Mouse (Mus musculus) layer of hippocampus, adult 8-10 months (tissue): ENCODE measurements at regions not wholly inside any gene's neighbourhood (a gene's known extent, or its start where the extent isn't known, plus 50 kb on each side); places are given as distances from the start of the nearest gene placed in this dataset.

Experiments
- DNase-seq, 2 experiments: peaks; one replicate each; pipeline ENCODE4 v3.0.0; 2022; ENCODE audit warnings: low spot score in 2 of 2

DNA sequence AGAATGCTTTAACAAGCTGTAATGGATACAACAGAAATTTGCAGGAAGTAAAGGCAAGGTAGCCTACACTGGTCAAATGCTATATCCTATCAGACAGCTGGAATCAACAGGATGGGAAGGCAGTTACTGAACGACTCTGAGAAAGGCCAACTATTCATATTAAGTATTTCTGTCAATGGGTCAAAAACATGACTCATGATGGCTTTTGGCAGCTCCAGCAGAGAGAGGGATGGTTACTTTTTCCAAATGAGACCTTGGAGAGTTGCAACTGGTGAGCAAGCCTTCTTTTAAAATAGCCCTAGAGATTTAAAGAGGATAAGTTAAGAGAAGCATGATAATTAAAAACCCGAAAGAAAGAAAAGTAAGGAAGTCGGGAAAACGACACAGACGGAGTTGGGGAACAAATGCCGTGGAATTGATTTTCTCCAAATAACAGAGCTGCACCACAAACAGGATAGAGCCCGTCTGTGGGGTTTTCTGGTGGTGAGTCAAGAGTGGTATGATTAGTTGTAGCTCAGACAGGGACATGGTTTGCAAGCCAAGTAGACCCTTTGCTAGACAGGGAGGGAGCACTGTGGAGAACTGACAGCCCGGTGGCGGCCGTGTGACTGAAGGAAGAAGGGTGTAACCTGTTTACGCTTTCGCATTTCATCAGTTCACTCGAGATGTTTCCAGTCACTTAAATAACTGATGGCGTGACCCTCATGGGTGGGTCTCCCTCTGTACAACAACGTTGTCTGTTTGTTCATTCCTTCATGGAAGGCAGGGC, 3638.1 kb upstream of the Gm7489 start:
- DNase-seq: no peak

DNA sequence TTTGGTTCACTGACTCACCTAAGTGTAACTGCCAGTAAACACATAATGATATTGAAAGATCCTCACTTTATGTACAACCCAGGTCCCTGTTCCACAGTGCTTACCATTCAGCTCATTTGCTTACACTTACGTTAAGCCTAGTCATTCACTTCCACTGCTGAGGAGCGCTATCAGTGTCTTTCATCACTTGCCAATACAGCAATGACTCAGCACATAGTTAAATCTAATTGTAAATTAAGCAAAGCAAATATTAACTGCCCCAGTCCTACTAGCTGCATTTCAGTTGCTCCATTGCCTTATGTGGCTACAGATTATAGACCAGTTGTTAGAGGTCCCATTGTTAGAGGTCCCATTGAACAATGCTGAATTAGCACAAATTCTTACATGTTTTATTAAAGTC, 3624.6 kb upstream of the Gm7489 start:
- DNase-seq: no peak

DNA sequence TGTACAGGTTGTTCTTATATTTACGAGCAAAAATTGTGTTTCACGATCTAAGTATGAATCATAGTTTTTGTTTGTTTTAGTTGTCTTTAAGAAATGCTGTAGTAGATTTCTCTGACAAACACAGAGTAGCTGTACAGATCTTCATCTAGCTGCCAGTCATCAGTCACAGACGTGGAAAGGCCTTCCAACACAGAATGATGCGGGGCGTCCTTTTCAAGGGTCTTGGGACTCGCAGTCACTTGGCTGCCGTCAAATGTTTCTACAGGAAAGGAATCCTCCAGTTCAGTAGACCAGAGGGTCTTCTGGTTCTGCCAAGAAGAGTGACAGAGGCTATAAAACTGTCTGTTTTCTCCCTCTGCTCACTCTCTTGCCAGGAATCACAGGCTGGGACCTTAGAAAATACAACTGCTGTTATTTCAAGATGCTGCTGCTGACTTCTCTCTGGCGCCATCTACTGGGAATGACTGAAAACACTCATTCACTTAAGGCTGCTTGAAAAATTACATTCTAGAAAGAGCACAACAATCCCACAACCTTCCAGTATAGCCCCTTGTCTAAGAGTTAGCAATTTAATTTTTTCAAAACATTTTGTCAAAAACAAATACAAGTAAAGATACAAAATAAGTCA, 3623.3 kb upstream of the Gm7489 start:
- peak; percentile 37 to 64 for DNase-seq

DNA sequence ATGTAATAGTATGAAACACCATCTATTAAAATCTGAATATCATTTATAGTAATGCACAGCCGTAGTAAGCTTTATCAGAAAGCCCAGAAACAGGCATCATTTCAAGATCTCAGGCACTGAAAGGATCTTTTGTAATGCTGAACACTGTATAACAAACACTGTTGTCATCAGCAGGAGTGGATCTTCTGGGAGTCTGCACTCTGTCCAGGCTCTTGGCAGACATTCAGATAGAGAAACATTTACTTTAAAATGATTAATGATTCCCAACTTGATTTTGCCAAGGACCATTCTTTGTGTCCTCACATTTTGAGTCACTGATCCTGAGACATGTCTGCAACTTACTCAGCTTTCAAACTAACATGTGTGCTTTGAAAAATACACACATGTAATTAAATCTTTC, 3617.2 kb upstream of the Gm7489 start:
- DNase-seq: no peak

DNA sequence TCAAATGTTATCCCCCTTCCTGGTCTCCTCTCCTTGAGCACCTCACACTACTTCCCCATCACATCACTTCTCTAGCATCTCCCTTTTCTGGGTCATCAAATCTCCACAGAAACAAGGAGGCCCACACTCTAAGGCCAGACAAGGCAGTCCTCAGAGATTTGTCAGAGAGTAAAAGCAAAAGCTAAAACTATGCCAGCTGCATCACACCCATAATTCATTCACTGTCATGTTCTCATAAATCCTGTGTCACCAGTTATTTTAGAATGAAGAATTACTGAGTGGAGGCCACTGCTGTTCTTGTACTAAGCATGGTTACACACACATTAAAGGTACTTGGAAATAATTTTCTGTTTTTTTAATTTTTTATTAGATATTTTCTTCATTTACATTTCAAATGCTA, 3613.1 kb upstream of the Gm7489 start:
- DNase-seq: no peak

DNA sequence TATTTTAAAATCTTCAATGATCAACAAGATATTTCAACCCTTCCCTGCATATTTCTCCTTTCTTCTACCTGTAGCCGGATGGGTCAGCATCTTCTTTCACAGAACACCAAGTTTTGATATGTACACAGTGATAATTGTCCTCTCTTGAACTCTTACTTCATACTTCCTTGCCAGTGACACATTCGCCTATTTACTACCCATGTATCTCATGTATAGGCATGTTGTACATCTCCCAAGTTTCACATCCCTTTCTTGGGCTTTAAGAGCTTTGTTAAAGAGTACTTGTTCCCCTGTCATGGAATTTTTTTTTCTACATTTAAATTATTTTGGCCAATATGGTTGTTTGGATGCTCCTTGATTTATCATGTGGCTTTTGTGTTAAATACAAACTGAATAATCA, 3602.1 kb upstream of the Gm7489 start:
- no peak for DNase-seq

DNA sequence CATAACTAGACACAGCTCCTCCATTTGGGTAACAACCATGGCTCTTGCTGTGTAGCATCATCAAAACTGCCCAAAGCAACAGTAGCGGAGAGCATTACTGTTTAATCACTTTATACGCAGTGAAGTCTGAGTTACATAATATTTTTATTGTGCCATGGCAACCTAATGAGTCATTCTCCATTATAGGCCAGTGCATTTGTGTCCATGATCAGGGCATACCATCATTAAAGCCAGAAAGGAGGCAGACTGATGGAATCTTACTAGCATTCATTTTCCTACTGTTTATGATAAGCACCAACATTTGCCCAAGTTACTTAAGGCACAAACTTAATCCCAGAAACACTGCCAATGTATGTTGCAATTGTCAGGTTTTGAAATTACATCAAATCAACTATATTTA, 3601.2 kb upstream of the Gm7489 start:
- no peak for DNase-seq

DNA sequence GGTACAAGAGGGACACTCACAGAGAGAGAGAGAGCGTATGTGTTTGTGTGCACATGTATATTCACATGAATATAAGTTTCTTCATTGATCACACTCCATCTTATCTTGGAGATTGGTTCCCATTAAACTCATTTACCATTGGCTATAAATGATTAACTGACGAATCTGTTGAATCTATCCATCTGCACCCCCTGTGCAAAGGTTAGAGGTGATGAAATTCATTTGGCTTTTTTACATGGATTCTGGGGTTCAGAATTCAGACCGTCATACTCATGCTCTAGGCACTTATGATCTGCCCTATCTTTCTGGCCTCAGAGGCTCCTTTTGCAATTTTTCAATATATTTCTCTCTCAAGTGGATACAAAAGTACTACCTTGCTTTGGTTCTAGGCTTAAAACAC, 3582.9 kb upstream of the Gm7489 start:
- no peak for DNase-seq

DNA sequence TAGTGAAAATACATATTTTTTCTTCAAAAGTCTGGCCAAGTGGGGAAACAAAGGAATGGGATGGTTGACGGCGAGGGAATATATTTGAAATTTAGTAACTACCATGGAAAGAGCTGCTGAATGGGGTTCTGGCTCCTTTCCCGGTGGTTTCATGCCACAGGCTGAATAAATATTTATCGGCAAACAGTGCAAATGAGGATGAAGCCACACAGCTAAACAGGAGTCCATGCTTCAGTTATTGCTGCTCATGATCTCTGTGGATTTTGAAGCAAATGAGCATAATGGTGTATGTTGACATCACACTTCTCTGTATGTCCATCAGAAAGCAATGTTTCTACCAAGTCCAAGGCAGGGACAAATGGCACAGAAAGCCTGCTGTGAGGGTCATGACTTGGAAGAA, 3580.6 kb upstream of the Gm7489 start:
- no peak for DNase-seq

DNA sequence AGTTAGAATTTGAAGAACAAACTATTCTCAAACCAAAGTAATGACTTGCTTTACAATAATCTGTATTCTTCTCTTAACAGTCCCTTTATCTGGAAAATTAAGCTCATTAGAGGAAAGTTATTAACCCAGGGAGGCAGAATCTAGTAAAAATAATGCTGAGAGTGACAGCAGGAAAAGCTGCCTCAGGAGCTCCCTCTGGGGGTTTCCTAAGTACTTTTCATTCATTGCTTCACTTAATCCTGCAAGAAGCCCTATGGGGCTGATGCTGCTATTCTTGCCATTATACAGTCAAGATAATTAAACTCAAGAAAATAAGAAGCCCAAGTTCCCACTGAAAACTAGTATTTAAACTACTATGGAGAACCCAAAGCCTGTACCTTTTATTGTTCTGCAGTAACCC, 3563.9 kb upstream of the Gm7489 start:
- no peak for DNase-seq

DNA sequence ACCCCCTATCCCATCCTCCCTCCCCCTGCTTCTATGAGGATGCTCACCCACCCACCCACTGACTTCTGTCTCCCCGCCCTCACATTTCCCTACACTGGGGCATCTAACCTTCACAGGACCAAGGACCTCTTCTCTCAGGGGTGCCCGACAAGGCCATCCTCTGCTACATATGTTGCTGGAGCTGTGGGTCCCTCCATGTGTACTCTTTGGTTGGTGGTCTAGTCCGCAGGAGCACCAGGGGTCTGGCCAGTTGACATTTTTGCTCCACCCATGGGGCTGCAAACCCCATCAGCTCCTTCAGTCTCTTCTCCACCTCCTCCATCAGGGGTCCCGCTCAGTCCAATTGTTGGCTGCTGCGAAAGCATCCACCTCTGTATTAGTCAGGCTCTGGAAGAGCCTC, 3539.2 kb upstream of the Gm7489 start:
- no peak for DNase-seq

DNA sequence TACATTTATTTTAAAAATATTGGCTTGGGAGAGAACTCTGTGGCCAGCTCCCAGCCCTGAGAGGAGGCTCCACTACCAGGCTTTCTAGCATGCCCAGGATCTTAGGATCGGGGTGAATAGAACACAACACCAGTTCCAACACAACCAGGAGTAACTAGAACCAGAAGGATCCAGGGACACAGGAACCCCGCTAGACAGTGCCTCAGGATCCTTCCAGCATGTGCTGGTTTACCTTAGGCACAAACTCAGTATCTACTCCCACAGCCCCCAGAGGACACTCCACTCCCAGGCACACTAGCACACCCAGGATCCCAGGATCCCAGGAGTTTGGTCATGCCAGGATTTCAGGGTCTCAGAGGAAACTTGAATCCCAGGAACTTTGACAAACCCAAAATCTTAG, 3537.8 kb upstream of the Gm7489 start:
- no peak for DNase-seq

DNA sequence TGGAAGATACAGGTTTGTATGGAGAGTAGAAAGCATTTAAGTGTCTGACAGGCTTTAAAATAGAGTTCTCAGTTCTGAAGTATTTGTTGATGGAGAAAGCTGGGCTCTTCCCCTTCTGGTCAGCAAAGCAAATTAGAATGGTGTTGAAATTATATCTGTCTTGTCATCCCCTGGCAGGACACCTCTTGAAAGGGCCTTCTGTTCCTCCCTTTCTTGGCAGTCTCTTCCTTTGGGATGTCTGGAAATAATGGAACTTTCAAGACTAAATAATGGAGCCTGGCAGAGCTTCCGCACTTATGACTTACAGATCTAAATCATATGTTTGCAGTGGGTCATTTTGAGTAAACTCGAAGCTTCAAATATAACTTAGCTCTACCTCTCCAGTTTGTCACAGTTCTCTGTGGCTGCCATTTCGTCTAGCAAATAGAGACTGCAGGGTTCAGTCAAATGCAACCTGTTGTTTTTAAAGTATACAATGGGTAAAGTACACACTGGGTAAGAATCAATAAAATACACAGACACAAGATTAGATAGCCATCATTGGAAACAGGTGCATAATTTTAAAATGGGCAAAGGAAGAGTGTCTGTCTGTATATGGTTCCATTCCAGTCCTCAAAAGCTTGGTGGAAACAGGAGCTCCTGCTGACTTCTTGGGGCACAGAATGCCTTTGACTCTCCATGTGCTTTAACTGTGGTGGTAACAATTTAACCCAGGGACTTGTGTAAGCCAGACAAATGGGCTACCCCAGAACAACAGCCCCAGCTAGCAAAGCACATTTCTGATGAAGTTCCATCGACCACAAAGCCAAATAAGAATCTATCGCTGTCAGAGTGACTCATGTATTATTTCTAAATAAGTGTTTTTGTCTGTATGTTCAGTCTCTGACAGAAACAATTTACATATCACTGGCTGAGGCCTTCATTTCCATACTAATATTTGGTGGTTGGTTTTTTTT, 3524.4 kb upstream of the Gm7489 start:
- no peak for DNase-seq

DNA sequence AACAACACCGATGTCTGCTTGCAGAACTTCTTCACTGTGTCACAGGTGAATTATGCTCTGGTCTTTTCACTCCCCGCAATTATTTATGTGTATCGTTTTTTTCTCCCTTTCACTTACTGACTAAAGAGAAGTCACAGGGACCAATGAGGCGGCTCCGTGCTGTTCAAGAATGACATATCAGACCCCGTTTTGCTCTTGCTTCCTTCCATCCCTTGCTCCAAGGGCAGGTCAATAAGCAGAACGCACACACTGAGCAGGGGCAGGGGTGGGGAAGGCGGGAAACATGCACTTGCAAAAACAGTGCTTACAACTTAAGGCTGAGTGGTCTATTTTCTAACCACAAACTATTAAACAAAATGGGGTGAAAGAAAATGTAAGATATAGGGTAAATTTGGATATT, 3523.4 kb upstream of the Gm7489 start:
- no peak for DNase-seq

DNA sequence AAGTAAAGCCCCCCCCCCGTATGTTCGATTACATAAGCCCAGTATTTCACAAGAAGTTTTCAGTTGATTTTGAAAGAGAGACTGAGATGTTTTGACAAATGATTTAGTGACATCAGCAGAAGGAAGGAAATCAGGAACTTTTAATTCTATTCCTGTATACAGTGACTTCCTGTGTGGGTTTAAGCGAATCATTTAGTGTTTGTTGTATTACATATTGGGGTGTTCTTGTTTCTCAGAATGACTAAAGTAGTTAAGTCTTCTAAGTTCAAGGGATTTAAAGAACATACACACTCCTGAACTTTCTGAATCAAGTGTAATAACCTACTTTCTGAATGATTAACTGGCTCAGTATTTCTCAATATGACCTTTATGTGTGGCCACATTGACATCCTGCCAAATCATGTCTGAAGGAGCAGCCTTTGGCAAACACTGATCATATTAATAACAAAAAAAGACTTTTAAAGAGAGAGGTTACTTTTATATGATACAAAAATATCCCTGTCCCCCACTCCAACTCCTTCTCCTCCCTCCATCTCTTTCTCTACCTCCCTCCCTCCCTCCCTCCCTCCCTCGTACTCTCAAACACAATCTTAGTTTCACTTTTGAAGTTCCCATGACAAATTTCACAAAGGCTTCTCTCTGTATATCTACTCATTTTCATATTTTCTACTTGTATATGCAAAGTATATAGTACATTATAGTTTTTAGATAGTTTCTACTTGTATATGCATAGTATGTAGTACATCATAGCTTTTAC, 3522.8 kb upstream of the Gm7489 start:
- no peak for DNase-seq

DNA sequence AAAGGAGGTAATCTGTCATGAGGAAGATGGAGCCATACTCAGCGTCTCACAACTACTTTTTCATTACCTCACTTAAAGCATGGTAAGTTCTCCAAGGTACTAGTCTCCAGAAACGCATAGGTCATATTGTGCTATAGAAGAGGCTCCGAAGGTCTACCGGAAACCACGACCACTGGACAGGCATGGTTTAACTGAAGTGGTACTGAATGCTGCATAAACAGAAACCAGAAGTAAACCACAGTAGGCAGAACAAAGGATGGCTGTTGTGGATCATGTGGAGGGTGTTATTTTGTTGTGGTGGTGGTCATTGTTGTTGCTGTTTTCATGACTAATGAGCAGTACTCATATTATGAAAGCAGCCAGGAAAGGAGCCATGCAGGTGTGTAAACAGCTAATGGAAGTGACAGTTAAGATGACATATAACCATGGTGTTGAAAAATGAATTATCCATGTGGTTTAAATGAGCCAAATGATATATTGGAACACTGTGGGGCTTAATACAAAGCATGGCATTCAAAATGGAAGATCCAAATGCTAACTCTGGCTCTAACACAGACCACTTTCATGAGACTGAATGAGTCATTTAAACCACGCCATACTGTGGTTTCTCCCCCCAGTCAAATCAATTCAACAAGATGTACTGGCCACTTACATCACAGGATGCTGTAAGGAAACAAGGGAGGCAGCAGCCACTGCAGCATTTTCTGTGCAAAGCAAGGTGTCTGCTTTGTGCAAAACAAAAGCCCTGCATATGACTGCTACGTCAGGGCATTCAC, 3484.5 kb upstream of the Gm7489 start:
- no peak for DNase-seq

DNA sequence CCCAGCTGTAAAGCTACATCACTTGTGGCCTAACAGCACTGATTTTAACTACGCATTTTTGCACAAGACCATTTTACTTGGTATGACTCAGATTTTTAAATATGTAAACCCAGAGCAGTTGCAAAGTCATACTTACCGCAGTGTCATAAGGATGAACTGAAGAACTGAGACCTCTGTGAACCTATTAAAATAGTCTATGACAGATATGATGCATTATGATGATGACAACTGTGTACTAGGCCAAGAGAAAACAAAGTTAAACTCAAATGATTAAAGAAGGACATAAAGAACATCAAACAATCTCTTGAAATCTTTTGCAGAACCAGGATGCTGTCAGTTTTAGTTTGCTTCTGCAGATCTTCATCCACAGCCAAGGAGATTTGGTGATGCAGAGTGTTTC, 3483.3 kb upstream of the Gm7489 start:
- no peak for DNase-seq

DNA sequence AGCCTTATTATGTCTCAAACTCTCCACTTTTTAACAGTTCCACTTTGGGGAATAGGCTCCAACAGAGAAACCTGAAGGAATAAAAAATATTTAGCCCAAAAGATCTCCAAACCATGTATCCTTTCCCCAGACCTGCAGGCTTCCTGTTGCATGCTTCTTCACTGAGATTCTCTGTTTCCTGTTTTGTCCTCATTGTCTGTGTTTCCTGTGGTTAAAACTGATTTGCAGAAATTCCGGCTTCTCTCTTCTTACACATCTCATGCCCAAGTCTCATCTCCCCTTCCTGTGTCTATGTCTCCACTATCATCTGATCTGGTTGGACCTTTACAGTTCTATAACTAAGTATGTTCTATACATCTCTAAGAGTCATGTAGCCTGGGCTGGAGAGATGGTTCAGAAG, 3482.2 kb upstream of the Gm7489 start:
- no peak for DNase-seq

DNA sequence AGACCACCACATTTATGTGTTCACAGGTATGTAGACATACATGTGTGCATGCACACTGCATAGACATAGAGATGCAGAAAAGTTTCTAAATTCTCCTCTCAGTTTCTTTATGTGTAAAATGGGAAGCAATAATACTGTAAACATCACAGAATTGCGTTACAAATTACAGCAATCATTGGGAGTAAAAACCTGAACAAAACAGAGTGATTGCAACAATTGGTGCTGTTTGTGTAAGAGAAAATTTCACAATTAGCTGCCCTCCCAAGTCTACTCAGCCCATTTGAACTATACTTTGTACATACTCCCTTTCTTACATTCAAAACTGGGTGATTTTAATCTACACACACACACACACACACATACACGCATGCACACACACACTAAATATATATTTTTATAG, 3480.8 kb upstream of the Gm7489 start:
- DNase-seq: no peak

DNA sequence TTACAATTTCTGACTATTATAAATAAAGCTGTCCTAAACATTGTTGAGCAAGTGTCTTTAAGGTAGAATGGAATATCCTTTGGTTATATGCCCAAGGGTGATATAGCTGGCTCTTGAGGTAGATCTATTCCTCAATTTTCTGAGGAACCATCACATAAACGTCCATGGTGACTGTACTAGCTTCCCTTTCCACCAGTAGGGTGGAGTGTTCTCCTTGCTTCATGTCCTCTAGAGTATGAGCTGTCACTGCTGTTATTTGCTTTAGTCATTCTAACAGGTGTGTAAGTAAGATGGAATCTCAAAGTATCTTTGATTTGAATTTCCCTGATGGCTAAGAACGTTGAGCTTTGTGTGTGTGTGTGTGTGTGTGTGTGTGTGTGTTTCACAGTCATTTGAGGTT, 3475.7 kb upstream of the Gm7489 start:
- no peak for DNase-seq

DNA sequence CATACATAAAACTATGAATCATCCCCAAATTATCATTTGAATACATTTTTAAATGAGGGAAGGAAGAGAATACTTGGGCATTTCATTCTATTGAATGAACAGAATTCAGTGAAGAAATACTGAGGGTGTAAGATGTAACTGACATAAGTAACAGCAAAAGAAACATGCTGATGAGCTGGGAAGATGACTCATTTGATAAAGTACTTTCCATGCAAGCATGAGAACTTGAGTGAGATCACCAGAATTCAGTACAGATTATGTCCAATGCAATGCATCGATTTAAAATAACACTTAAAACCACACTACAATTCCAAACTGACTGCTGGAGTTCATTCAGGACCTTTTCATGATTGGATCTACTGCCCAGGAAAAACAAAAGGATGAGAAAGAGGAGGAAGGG, 3467.1 kb upstream of the Gm7489 start:
- DNase-seq: no peak
